Mouse (Mus musculus): ENCODE measurements around the gene Tex37. TPM values are rescaled to one million over a fixed set of nuclear protein-coding genes. Genes with fewer than 3 reads are reported as not detected.

Tex37 gene
- polyA plus RNA-seq, 1 experiment from 2014 or later, result not detected

- Histone ChIP-seq H3K4me3 (no peak overlapping the region), H3K4me1 (replicated peaks) (no peaks in the 10 kb centered on the region), H3K36me3 (peaks cover 28% of the 10 kb centered on the region), H3K9ac (no peak overlapping the region), H3K27me3 (no peaks in the 10 kb centered on the region), H3K4me2 (no peak overlapping the region), H3K9me3 (replicated peaks) (no peaks in the 10 kb centered on the region), H3K27ac (no peak overlapping the region)
- WGBS, result 14% methylated on average over 5 of the region's 5 CpGs
- no peak for ATAC-seq (replicated peaks; ENCODE audit: insufficient number of reproducible peaks, insufficient read depth, low FRiP score, low read depth)
Observed at GRCm38 (mm10) chr6:70880714-70881304, 37.9 kb downstream of the Tex37 start.

GRCm38 (mm10) chr6:70875017-70875416, 43.7 kb downstream of the Tex37 start:
- H3K9me3 ChIP-seq (replicated peaks), result no peaks in the 10 kb centered on the region
- no peak overlapping the region for H3K27ac ChIP-seq
- no peak overlapping the region for H3K4me3 ChIP-seq
- no peaks in the 10 kb centered on the region for H3K36me3 ChIP-seq
- H3K4me1 ChIP-seq (replicated peaks), result peaks cover 15% of the 10 kb centered on the region
- no peak overlapping the region for H3K9ac ChIP-seq
- WGBS, result 100% methylated on average over 1 of the region's 1 CpGs
- H3K27me3 ChIP-seq, result no peaks in the 10 kb centered on the region
- no peak overlapping the region for H3K4me2 ChIP-seq
- no peak for ATAC-seq (replicated peaks; ENCODE audit: insufficient number of reproducible peaks, insufficient read depth, low FRiP score, low read depth)

DNA sequence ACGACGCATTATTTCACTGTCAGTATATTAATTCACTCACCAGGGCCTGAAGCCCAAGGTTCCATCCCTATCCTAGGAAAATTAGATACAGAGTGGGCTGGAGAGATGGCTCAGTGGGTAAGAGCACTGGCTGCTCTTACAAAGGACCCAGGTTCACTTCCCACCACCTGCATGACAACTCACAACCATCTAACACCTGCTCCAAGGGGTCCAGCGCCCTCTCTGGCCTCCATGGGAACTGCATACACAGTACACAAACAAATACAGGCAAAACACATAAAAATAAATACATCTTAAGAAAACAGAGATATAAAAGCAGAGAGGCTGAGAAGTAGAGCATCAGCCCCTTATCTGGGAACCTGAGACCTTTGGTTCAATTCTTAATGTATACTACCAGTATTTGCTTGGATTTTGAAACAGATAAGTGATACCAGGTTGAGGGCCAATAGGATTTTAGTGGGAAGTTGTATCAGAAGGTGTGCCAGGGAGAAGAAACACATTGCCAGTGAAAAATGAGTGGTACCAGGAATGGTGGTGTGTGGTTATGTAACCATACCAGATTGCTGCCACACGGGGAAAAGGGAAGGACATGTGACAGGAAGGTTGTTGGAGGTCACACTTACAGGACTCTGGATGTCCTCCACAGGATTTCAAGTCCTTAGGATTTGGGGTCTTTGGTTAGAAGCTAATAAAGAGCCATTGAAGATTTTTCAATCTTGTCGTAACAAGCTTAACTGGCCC, 44.5 kb downstream of the Tex37 start:
- no peak for ATAC-seq (replicated peaks; ENCODE audit: insufficient number of reproducible peaks, insufficient read depth, low FRiP score, low read depth)
- Histone ChIP-seq H3K9me3 (replicated peaks) (no peaks in the 10 kb centered on the region), H3K4me1 (replicated peaks) (peaks cover 15% of the 10 kb centered on the region), H3K27ac (no peak overlapping the region), H3K27me3 (no peaks in the 10 kb centered on the region), H3K4me2 (no peak overlapping the region), H3K4me3 (no peak overlapping the region), H3K9ac (no peak overlapping the region), H3K36me3 (no peaks in the 10 kb centered on the region)
- 74% methylated on average over 5 of the region's 5 CpGs for WGBS

GRCm38 (mm10) chr6:70872570-70872969, 46.2 kb downstream of the Tex37 start:
- no peak overlapping the region for H3K9ac ChIP-seq
- H3K4me1 ChIP-seq (replicated peaks), result peaks cover 15% of the 10 kb centered on the region
- no peaks in the 10 kb centered on the region for H3K36me3 ChIP-seq
- H3K27ac ChIP-seq, result no peak overlapping the region
- H3K27me3 ChIP-seq, result no peaks in the 10 kb centered on the region
- 0 out of 2 replicates have a peak overlapping the region, but pooled peaks have one; percentile 6 for H3K4me2 ChIP-seq
- WGBS, result 60% methylated on average over 7 of the region's 7 CpGs
- ATAC-seq (replicated peaks; ENCODE audit: insufficient number of reproducible peaks, insufficient read depth, low FRiP score, low read depth), result no peak
- H3K9me3 ChIP-seq (replicated peaks), result no peaks in the 10 kb centered on the region
- H3K4me3 ChIP-seq, result no peak overlapping the region

- H3K9ac ChIP-seq, result no peak overlapping the region
- H3K36me3 ChIP-seq, result no peaks in the 10 kb centered on the region
- H3K27ac ChIP-seq, result no peak overlapping the region
- no peaks in the 10 kb centered on the region for H3K9me3 ChIP-seq (replicated peaks)
- peak; percentile 76 for ATAC-seq (replicated peaks; ENCODE audit: insufficient number of reproducible peaks, insufficient read depth, low FRiP score, low read depth)
- 43% methylated on average over 10 of the region's 10 CpGs for WGBS
- 0 out of 2 replicates have a peak overlapping the region, but pooled peaks have one; percentile 6 for H3K4me2 ChIP-seq
- H3K4me3 ChIP-seq, result no peak overlapping the region
- H3K4me1 ChIP-seq (replicated peaks), result peaks cover 15% of the 10 kb centered on the region
- H3K27me3 ChIP-seq, result no peaks in the 10 kb centered on the region
Observed at GRCm38 (mm10) chr6:70872128-70872527, 46.6 kb downstream of the Tex37 start.

DNA sequence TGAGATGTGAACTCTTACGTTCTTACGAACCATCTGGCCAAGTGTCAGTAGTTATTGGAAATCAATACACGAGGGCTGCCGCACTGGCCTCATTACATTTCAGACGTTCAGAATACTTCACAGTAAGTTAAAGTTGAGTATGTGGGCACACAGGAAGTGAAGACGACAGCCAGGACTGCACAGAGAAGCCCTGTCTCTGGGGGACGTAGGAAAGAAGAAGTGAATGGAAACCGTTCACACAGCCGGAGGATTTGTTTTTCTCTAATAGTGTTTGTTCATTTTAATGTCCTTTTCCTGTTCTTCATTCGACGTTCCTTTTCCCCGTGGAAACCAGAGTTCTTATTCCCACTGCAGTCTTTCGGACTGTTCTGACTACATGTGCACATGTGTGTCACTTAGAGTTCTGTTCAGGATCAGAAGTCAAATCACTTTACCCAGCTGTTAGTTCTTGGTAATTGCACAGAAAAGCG, 47.2 kb downstream of the Tex37 start:
- H3K4me3 ChIP-seq, result no peak overlapping the region
- 0 out of 2 replicates have a peak overlapping the region, but pooled peaks have one; percentile 6 for H3K4me2 ChIP-seq
- no peaks in the 10 kb centered on the region for H3K9me3 ChIP-seq (replicated peaks)
- 66% methylated on average over 14 of the region's 14 CpGs for WGBS
- peaks cover 15% of the 10 kb centered on the region for H3K4me1 ChIP-seq (replicated peaks)
- no peaks in the 10 kb centered on the region for H3K36me3 ChIP-seq
- no peak overlapping the region for H3K9ac ChIP-seq
- no peaks in the 10 kb centered on the region for H3K27me3 ChIP-seq
- ATAC-seq (replicated peaks; ENCODE audit: insufficient number of reproducible peaks, insufficient read depth, low FRiP score, low read depth), result no peak
- H3K27ac ChIP-seq, result peak overlapping the region; percentile 33; the same call in 1 of the 2 replicates

DNA sequence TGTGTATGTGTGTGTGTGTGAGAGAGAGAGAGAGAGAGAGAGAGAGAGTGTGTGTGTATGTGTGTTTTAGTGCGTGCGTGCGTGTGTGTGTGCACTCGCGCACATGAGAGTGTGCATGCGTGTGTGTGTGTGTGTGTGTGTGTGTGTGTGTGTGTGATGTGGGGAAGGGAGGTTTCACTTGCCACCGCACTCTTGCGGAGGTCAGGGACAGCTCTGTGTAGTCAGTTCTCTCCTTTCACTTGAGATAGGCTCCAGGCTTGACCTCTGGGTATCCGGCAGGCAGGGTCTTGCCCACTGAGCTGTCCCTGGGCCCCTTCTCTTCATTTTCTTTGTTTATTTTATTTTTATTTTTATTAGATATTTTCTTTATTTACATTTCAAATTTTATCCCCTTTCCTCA, 51.4 kb downstream of the Tex37 start:
- H3K9ac ChIP-seq, result no peak overlapping the region
- H3K4me3 ChIP-seq, result no peak overlapping the region
- H3K9me3 ChIP-seq (replicated peaks), result no peaks in the 10 kb centered on the region
- H3K4me1 ChIP-seq (replicated peaks), result peaks cover 12% of the 10 kb centered on the region
- no peak overlapping the region for H3K4me2 ChIP-seq
- no peak for ATAC-seq (replicated peaks; ENCODE audit: insufficient number of reproducible peaks, insufficient read depth, low FRiP score, low read depth)
- no peak overlapping the region for H3K27ac ChIP-seq
- no peaks in the 10 kb centered on the region for H3K27me3 ChIP-seq
- WGBS, result 93% methylated on average over 9 of the region's 9 CpGs
- H3K36me3 ChIP-seq, result no peaks in the 10 kb centered on the region

GRCm38 (mm10) chr6:70866761-70867160, 52.0 kb downstream of the Tex37 start:
- Histone ChIP-seq H3K9me3 (replicated peaks) (no peaks in the 10 kb centered on the region), H3K9ac (no peak overlapping the region), H3K4me2 (no peak overlapping the region), H3K27ac (no peak overlapping the region), H3K4me1 (replicated peaks) (peaks cover 7% of the 10 kb centered on the region; the same call in 1 of the 2 replicates), H3K4me3 (no peak overlapping the region), H3K36me3 (no peaks in the 10 kb centered on the region), H3K27me3 (no peaks in the 10 kb centered on the region)
- no peak for ATAC-seq (replicated peaks; ENCODE audit: insufficient number of reproducible peaks, insufficient read depth, low FRiP score, low read depth)
- 82% methylated on average over 5 of the region's 5 CpGs for WGBS

- no peaks in the 10 kb centered on the region for H3K9me3 ChIP-seq (replicated peaks)
- no peak overlapping the region for H3K27ac ChIP-seq
- no peak overlapping the region for H3K4me2 ChIP-seq
- peaks cover 7% of the 10 kb centered on the region; the same call in 1 of the 2 replicates for H3K36me3 ChIP-seq
- H3K9ac ChIP-seq, result no peak overlapping the region
- WGBS, result 74% methylated on average over 6 of the region's 6 CpGs
- no peak overlapping the region for H3K4me3 ChIP-seq
- H3K27me3 ChIP-seq, result no peaks in the 10 kb centered on the region
- no peak for ATAC-seq (replicated peaks; ENCODE audit: insufficient number of reproducible peaks, insufficient read depth, low FRiP score, low read depth)
- 0 out of 2 replicates have a peak, but pooled peaks cover 2% of the 10 kb centered on the region for H3K4me1 ChIP-seq (replicated peaks)
Observed at GRCm38 (mm10) chr6:70864285-70864684, 54.4 kb downstream of the Tex37 start.
